In genomic region chr11:5314330-5314741, GRCm38 (mm10) we compare ENCODE assay signal across 10 mouse cellular contexts. TPM values are rescaled to one million over a fixed set of nuclear protein-coding genes. Genes with fewer than 3 reads are reported as not detected.
DNase-seq lines count a peak whose midpoint lies in the region; ATAC-seq and TF ChIP-seq lines count a peak whose summit lies in the region.
"Had no signal": no experiment of that assay in that cellular context is flagged by ENCODE, and none has a peak within 500 bp of the region (broad histone marks: within the 10 kb centered on the region; RNA-seq: fewer than 3 reads in every experiment).

No protein-coding gene starts in this region.

- H3K27ac ChIP-seq in heart, embryonic 16.5 days (ENCODE audit: low read length), result peak overlapping the region; percentile 35
- H3K27ac ChIP-seq in cortical plate, adult 2 months (ENCODE audit: insufficient read depth, low read length), result peak overlapping the region; percentile 63
- H3K27ac ChIP-seq in forebrain, embryonic 11.5 days (ENCODE audit: low read depth, low read length), result peak overlapping the region; percentile 52
- peak overlapping the region; percentile 73 for H3K27ac ChIP-seq in limb, embryonic 15.5 days
- H3K27ac ChIP-seq: liver, embryonic 15.5 days had no signal

- H3K9me3 ChIP-seq in heart, embryonic 16.5 days (replicated peaks; ENCODE audit: control insufficient read depth, low read length), result no peaks in the 10 kb centered on the region
- H3K9me3 ChIP-seq in forebrain, embryonic 11.5 days (ENCODE audit: control insufficient read depth, low read length), result no peaks in the 10 kb centered on the region
- H3K9me3 ChIP-seq in limb, embryonic 15.5 days, result no peaks in the 10 kb centered on the region
- H3K9me3 ChIP-seq: liver, embryonic 15.5 days had no signal

- H3K9ac ChIP-seq in heart, embryonic 16.5 days (ENCODE audit: low read length), result no peak overlapping the region; the same call in 1 of the 2 replicates
- peak overlapping the region; percentile 8; the same call in 1 of the 2 replicates for H3K9ac ChIP-seq in forebrain, embryonic 11.5 days (ENCODE audit: low read length)
- no peak overlapping the region for H3K9ac ChIP-seq in limb, embryonic 15.5 days
- H3K9ac ChIP-seq: liver, embryonic 15.5 days had no signal

- no peak for ATAC-seq in heart, embryonic 16.5 days (replicated peaks; ENCODE audit: extremely low read depth, insufficient read depth, low FRiP score)
- ATAC-seq in forebrain, embryonic 11.5 days (replicated peaks; ENCODE audit: low FRiP score), result peak; percentile 21; the same call in 1 of the 2 replicates
- ATAC-seq in limb, embryonic 15.5 days (ENCODE audit: insufficient number of reproducible peaks, low FRiP score, low TSS enrichment, low read depth), result no peak
- ATAC-seq: Patski had no signal

- no peaks in the 10 kb centered on the region for H3K27me3 ChIP-seq in heart, embryonic 16.5 days (ENCODE audit: control insufficient read depth, insufficient read depth, low read length)
- H3K27me3 ChIP-seq in forebrain, embryonic 11.5 days (ENCODE audit: control insufficient read depth, insufficient read depth, low read length), result no peaks in the 10 kb centered on the region
- no peaks in the 10 kb centered on the region for H3K27me3 ChIP-seq in limb, embryonic 15.5 days
- H3K27me3 ChIP-seq: liver, embryonic 15.5 days; Patski had no signal

- no peak for DNase-seq in heart, adult 9 months (ENCODE audit: low spot score in 2 of 2)
- DNase-seq in forebrain, embryonic 11.5 days (ENCODE audit: low spot score), result no peak
- DNase-seq in adrenal gland, postnatal 25 days, result no peak
- DNase-seq in gastrocnemius, postnatal 25 days, result no peak
- no peak for DNase-seq in layer of hippocampus, adult 18-20 months (ENCODE audit: low spot score in 2 of 2)

- H3K36me3 ChIP-seq in heart, embryonic 16.5 days (ENCODE audit: control insufficient read depth, insufficient read depth), result no peaks in the 10 kb centered on the region
- H3K36me3 ChIP-seq in forebrain, embryonic 11.5 days (ENCODE audit: control insufficient read depth, insufficient read depth, low read length), result no peaks in the 10 kb centered on the region
- H3K36me3 ChIP-seq in limb, embryonic 15.5 days, result no peaks in the 10 kb centered on the region
- H3K36me3 ChIP-seq: liver, embryonic 15.5 days had no signal

- no peak overlapping the region for H3K4me3 ChIP-seq in heart, embryonic 16.5 days (ENCODE audit: low read length)
- no peak overlapping the region for H3K4me3 ChIP-seq in cortical plate, adult 2 months (ENCODE audit: insufficient read depth, low read length)
- no peak overlapping the region for H3K4me3 ChIP-seq in forebrain, embryonic 11.5 days (ENCODE audit: low read depth, low read length)
- H3K4me3 ChIP-seq in limb, embryonic 15.5 days, result no peak overlapping the region
- H3K4me3 ChIP-seq: liver, embryonic 15.5 days had no signal

- H3K4me2 ChIP-seq in heart, embryonic 16.5 days (ENCODE audit: low read depth, low read length), result no peak overlapping the region
- no peak overlapping the region for H3K4me2 ChIP-seq in forebrain, embryonic 11.5 days (ENCODE audit: low read depth, low read length, severe bottlenecking)
- H3K4me2 ChIP-seq in limb, embryonic 15.5 days, result no peak overlapping the region
- H3K4me2 ChIP-seq: liver, embryonic 15.5 days had no signal

- H3K4me1 ChIP-seq in heart, embryonic 16.5 days (ENCODE audit: control insufficient read depth, insufficient read depth, low read length), result peaks cover 38% of the 10 kb centered on the region
- peaks cover 6% of the 10 kb centered on the region for H3K4me1 ChIP-seq in cortical plate, adult 2 months (ENCODE audit: control insufficient read depth, insufficient read depth, low read length)
- peaks cover 21% of the 10 kb centered on the region for H3K4me1 ChIP-seq in forebrain, embryonic 11.5 days (replicated peaks; ENCODE audit: control insufficient read depth, insufficient read depth, low read length)
- H3K4me1 ChIP-seq in limb, embryonic 15.5 days, result peaks cover 36% of the 10 kb centered on the region
- H3K4me1 ChIP-seq: liver, embryonic 15.5 days had no signal

- no peak for TF ChIP-seq POLR2A in cortical plate, adult 2 months (IDR thresholded peaks at IDR 0.05; ENCODE audit: extremely low read depth, insufficient read depth, low read length)

- no peak for TF ChIP-seq CTCF in cortical plate, adult 2 months (IDR thresholded peaks at IDR 0.05; ENCODE audit: extremely low read depth, insufficient read depth, low read length)

- WGBS in heart, embryonic 16.5 days, result 51% methylated on average over 3 of the region's 3 CpGs
- WGBS in forebrain, embryonic 11.5 days, result 8% methylated on average over 3 of the region's 3 CpGs
- WGBS in limb, embryonic 15.5 days, result 10% methylated on average over 3 of the region's 3 CpGs

RNA-seq across cellular contexts. Expression of gene Kremen1, which starts 53.0 kb away (rescaled TPM):
- polyA plus RNA-seq in heart, embryonic 16.5 days (2015; fragmentation: Nextera tagmentation; extraction: Ambion mirVana), result 28.1 and 34.0 TPM in 2 replicates
- 10.4 and 10.6 TPM in 2 replicates for polyA plus RNA-seq in cortical plate, adult 2 months (2012; rRNA removed)
- polyA plus RNA-seq in forebrain, embryonic 11.5 days (2014; fragmentation: Nextera tagmentation; extraction: Ambion mirVana), result 10.8 and 11.3 TPM in 2 replicates
- 37.6 and 42.9 TPM in 2 replicates for polyA plus RNA-seq in limb, embryonic 15.5 days (2015; fragmentation: Nextera tagmentation; extraction: Ambion mirVana)
- total RNA-seq in adrenal gland, postnatal 25 days (2021), result 17.6 and 23.1 TPM in 2 replicates
- total RNA-seq in gastrocnemius, postnatal 25 days (2021), result 10 to 100 TPM; 35.0 to 47.6 TPM
- total RNA-seq in layer of hippocampus, adult 18-20 months (2021), result 10 to 100 TPM; 12.9 to 15.5 TPM
